ENCODE assay signal across 9 mouse cellular contexts in genomic region chr7:131966023-131966915, GRCm38 (mm10). TPM values are rescaled to one million over a fixed set of nuclear protein-coding genes. Genes with fewer than 3 reads are reported as not detected.
DNase-seq lines count a peak whose midpoint lies in the region.
"Had no signal": no experiment of that assay in that cellular context is flagged by ENCODE, and none has a peak within 500 bp of the region (broad histone marks: within the 10 kb centered on the region; RNA-seq: fewer than 3 reads in every experiment).

TSS of gene Gpr26 (plus strand) at chr7:131966460.

- intact Hi-C loops in left cerebral cortex, postnatal 4 days (cut with DNase I): loop anchor here (5.0 kb wide), 2 partner anchors 59 to 246 kb away; no protein-coding TSS in a partner anchor

- DNase-seq in retina, postnatal 1 day: peak; percentile 16
- DNase-seq in retina, embryonic 14.5 days (ENCODE audit: low spot score): no peak
- DNase-seq in frontal cortex, postnatal 10 days (ENCODE audit: low spot score in 2 of 2): peak; percentile 36 to 48
- no peak for DNase-seq in left cerebral cortex, postnatal 4 days
- DNase-seq in right cerebral cortex, postnatal 36 days (ENCODE audit: low spot score in 2 of 2): peak; percentile 43 to 63
- no peak for DNase-seq in heart, adult 11 months
- no peak for DNase-seq in urinary bladder, adult 2 months (ENCODE audit: low spot score)
- no peak for DNase-seq in urinary bladder, postnatal 36 days (ENCODE audit: low spot score in 2 of 2)

RNA-seq across cellular contexts. Expression of gene Gpr26, which starts in this region (rescaled TPM):
- 10 to 100 TPM; 49.3 to 52.4 TPM for total RNA-seq in left cerebral cortex, postnatal 4 days (2021)
- polyA plus RNA-seq in urinary bladder, adult 2 months (2012; rRNA removed): under 0.01 TPM in 1 of 2 replicates, not detected in the other
- polyA plus RNA-seq: macrophage had no signal

Comparison
In these comparisons a context has a peak if more than half of its experiments do, and no peak if none do; other contexts are left out.
1. DNase-seq: peak in retina, postnatal 1 day (single experiment), frontal cortex, postnatal 10 days (2 of 2) and right cerebral cortex, postnatal 36 days (2 of 2); none in retina, embryonic 14.5 days (single experiment), left cerebral cortex, postnatal 4 days (single experiment), heart, adult 11 months (single experiment), urinary bladder, adult 2 months (single experiment) and urinary bladder, postnatal 36 days (0 of 2).